Mouse (Mus musculus): ENCODE data around the gene St7.

DNA sequence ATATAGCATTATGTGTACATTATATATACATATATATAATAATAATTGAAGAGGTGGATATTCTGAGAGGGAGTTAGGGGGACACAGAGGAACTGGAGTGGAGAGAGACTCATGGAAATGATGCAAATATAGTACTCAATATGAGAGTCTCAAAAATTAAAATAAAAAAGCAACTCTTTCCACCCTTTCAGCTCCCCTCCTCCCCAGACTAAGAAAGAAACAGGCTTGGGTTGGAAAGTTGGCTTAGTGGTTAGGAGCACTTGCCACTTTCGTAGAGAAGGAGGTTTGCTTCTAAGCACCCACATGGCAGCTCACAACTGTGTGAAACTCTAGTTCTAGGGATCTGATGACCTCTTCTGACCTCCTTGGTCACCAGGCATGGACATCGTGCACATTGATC lies 15.7 kb upstream of the St7 start:
- TF ChIP-seq POLR2A (IDR thresholded peaks at IDR 0.05; ENCODE audit: extremely low read depth, insufficient read depth, low read length) (no peak), CTCF (IDR thresholded peaks at IDR 0.05; ENCODE audit: extremely low read depth, insufficient read depth, low read length) (no peak)
